Mouse (Mus musculus) heart, postnatal 36 days (tissue): ENCODE measurements at regions not wholly inside any gene's neighbourhood (a gene's known extent, or its start where the extent isn't known, plus 50 kb on each side); places are given as distances from the start of the nearest gene placed in this dataset.

ENCODE experiments used
- DNase-seq, 2 experiments: peaks; one replicate each; pipeline ENCODE4 v3.0.0; 2021 to 2022
- intact Hi-C: fragments of 180-260 bp; cut with DNase I; formaldehyde crosslinking; loops from one replicate; pipeline ENCODE4 v1.15.1; 2025

- DNase-seq, result no peak
- intact Hi-C loops, result no loop called here
Measured at GRCm38 (mm10) chr9:120755486-120755885, 173.5 kb upstream of the Ctnnb1 start.

DNA sequence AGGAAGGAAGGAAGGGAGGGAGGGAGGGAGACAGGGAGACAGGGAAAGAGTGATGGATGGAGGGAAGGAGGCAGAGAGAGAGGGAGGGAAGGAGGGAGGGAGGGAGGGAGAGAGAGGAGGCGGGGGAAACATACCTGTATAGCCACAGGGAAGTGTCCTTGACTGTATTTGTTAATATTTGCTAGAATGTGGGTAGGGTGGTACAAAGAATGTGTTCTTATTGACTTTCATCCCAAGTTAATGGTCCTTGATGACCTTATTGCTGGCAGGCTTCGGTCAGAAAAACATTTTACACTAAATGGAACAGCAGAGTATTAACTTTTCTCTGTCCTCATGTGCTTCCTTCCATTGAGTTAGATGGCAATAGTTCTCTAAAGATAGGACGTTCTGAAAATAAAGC is 171.0 kb upstream of the Ctnnb1 start:
- DNase-seq, result no peak
- intact Hi-C loops, result no loop called here

DNA sequence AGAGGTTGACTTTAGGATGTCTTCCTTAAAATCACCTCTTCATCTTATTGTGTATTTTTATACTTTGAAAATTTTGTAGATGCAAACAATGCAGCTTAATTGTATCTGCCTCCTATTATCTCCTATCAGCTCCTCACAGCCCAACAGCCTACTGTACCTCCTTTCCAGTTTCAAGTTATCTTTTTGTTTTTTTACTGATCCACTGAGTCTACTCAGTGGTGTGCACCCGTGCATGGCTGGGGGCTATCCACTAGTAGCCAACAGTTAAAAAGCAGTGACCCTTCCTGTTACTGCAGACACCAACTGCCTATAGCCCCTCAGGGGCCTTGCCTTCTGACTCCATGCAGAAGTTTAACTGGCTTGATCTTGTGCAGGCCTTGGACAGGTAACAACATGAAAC is 170.4 kb upstream of the Ctnnb1 start:
- DNase-seq, result no peak
- intact Hi-C loops, result no loop called here

- intact Hi-C loops, result no loop called here
- DNase-seq, result no peak
Measured at GRCm38 (mm10) chr9:120759771-120760170, 169.2 kb upstream of the Ctnnb1 start.

- intact Hi-C loops, result no loop called here
- no peak for DNase-seq
Measured at GRCm38 (mm10) chr9:120763802-120764201, 165.2 kb upstream of the Ctnnb1 start.

- intact Hi-C loops, result no loop called here
- no peak for DNase-seq
Measured at GRCm38 (mm10) chr9:120764663-120765062, 164.4 kb upstream of the Ctnnb1 start.

DNA sequence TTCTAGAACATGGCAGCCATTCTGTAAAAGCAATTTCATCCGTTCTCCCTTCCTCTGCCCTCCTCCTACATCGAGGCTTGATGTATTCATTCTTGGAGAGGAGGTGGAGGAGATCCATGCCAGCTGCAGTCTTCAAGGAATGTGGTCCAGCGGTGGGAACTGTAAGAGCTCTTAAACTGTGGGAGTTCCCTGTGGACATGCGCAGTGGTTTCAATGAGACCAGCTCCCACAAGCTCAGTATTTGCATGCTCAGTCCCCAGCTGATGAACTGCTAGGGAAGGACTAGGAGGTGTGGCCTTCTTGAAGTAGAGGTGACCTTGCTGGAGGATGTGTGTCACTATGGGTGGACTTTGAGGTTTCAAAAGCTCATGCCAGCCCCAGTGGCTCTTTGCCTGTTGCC is 163.7 kb upstream of the Ctnnb1 start:
- intact Hi-C loops, result no loop called here
- DNase-seq, result no peak

DNA sequence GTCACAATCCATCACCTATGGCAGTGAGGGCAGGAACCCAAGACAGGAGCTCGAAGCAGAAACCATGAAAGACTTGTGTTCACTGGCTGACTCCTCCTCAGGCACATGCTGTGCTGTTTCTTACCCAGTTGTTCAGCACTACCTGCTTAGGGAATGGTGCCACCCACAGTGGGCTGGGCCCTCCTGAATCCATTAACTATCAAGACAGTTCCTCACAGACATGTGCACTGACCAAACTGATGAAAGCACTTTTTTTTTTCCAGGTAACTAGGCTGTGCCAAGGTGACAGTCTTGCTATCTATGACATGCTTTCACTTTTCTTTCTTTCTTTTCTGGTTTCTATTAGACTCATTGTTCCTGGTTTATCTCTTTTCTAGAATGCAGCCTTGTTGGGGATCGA is 162.1 kb upstream of the Ctnnb1 start:
- intact Hi-C loops, result no loop called here
- no peak for DNase-seq

GRCm38 (mm10) chr9:120767396-120767795 is 161.6 kb upstream of the Ctnnb1 start:
- intact Hi-C loops, result no loop called here
- no peak for DNase-seq

DNA sequence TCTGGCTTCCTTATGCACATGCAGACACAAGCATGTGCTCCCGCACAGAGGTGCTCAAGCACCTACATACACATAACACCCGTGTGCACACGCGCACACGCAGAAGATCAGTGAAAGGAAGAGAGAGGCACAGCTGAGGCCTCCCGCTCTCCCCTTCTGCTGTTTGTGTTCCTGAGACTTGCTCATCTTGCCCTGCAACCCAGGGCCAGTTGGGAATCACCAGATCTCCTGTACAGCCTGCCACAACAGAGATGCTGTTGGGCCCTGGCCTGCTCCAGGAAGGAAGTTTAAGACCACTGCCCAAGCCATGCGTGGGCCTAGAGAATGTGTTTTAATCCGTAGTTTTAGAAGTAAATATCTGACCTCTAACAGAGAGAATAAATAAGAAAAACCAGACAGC is 160.0 kb upstream of the Ctnnb1 start:
- intact Hi-C loops, result no loop called here
- DNase-seq, result no peak

- intact Hi-C loops, result no loop called here
- no peak for DNase-seq
Measured at GRCm38 (mm10) chr9:120769679-120770078, 159.3 kb upstream of the Ctnnb1 start.

DNA sequence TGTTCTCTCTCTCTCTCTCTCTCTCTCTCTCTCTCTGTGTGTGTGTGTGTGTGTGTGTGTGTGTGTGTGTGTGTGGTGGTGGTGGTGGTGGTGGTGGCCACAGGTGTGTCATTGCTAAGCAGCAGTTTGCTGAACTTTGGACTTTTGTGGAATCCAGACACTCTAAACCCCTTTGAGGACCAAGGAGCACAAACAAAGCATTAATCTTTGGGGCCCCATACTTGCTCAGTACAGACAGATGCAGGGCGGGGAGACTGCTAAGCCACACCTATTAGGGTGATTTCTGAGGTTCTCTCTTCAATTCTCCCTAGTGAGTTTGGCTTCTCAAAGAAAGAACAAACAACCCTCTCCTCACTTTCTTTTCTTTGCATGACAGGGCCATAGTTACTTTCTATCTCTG is 158.1 kb upstream of the Ctnnb1 start:
- intact Hi-C loops, result no loop called here
- no peak for DNase-seq

GRCm38 (mm10) chr9:120771896-120772530 is 157.0 kb upstream of the Ctnnb1 start:
- intact Hi-C loops, result no loop called here
- no peak for DNase-seq

GRCm38 (mm10) chr9:120774251-120774650 is 154.8 kb upstream of the Ctnnb1 start:
- intact Hi-C loops, result loop anchor here (2.0 kb wide), 2 partner anchors 31 to 171 kb away; no protein-coding TSS in a partner anchor
- no peak for DNase-seq

DNA sequence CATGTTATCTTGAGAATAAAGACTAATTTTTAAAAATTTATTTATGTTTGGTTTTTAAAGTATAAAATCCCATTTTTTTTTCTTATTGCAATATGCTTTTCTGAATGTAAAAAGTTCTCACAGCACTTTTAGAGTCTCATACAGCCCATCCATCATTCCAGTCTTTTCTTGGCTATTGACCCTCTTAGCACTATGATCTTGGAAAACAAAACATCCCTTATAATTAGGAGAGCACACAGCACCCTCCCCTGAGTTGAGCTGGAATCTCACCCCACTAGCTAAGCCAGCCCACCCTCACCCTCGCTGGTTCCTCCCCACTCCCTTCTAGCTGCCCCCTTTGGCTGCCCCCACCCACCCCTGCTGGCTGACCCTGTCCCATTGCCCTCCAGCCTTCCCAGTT is 154.2 kb upstream of the Ctnnb1 start:
- DNase-seq, result no peak

DNA sequence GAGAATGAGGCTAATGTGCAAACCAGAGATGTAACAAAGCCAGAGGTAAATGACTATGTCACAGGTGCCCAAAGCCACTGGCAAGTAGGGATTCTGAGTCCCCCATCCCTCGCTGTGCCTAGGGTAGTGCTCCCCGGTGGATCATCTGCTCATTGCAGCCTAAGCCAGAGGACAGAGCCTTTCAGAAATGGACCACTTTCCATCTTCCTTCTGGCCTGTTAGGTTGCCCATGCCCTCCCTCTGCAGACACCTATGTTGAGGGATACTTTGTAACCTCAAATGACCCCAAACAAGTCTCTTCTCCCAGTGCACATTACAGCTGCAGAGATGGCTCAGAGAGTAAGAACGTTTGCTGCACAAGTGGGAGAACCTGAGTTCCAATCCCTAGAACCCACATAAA is 153.3 kb upstream of the Ctnnb1 start:
- intact Hi-C loops, result loop anchor here (2.0 to 5.0 kb wide), 5 partner anchors 33 to 283 kb away; no protein-coding TSS in a partner anchor
- peak in 1 of 2 experiments; percentile 25 for DNase-seq

More for the DNA sequence above, 154.2 kb upstream of the Ctnnb1 start:
- intact Hi-C loops, result loop anchor here (2.0 to 5.0 kb wide), 3 partner anchors 32 to 172 kb away; no protein-coding TSS in a partner anchor

- DNase-seq, result peak; percentile 34 to 48
- intact Hi-C loops, result loop anchor here (1.0 to 5.0 kb wide), 4 partner anchors 82 to 282 kb away; no protein-coding TSS in a partner anchor
Measured at GRCm38 (mm10) chr9:120776456-120777001, 152.5 kb upstream of the Ctnnb1 start.

- intact Hi-C loops, result loop anchor here (1.0 to 5.0 kb wide), 4 partner anchors 82 to 282 kb away; no protein-coding TSS in a partner anchor
- DNase-seq, result peak in 1 of 2 experiments; percentile 18
Measured at GRCm38 (mm10) chr9:120777016-120777415, 152.0 kb upstream of the Ctnnb1 start.

- intact Hi-C loops, result loop anchor here (1.0 to 5.0 kb wide), 4 partner anchors 83 to 281 kb away; no protein-coding TSS in a partner anchor
- peak; percentile 29 to 49 for DNase-seq
Measured at GRCm38 (mm10) chr9:120777501-120777900, 151.5 kb upstream of the Ctnnb1 start.

DNA sequence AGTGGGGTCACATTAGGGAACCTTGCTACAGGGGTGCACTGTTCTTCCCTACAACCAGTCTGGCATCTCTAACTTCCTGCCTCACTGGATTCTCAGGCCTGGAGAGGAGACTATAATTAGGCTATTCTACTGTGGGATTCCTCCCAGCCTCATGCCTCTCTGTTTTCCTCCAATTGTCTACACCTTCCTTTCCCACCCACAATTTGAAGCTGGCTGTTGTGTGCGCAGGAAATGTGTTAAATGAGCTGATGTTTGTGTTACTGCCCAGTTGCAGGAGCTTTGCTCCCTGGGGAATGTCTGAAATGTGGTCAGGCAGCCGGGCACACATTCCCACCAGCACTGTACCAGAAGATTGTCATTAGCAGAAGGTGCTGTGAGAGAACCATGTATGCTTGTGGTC is 150.6 kb upstream of the Ctnnb1 start:
- intact Hi-C loops, result loop anchor here (5.0 kb wide), 1 partner anchor 134 kb away; no protein-coding TSS in a partner anchor
- peak in 1 of 2 experiments; percentile 29 for DNase-seq

DNA sequence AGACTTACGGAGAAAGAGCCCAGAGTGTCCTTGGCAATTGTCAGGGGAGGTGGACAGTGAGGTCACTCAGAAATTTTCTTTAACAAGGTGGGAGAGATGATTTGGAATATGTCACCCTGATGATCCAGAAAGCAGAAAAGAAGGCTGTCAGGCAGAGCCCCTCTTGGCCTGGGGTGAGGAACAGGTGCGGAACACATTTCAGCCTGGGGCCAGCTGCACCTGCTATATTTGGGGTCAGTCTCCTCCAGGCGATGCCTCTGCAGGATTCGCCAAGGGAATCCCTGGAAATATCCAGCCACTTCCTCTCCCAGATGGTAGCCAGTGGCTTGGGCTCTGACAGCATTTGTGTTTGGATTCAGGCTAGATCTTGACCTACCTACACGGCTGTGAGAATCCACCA is 134.8 kb upstream of the Ctnnb1 start:
- no peak for DNase-seq
- intact Hi-C loops, result no loop called here
